Mouse (Mus musculus) olfactory bulb, adult 2 months (tissue): ENCODE measurements around the gene Sf3b3. TPM values are rescaled to one million over a fixed set of nuclear protein-coding genes. Genes with fewer than 3 reads are reported as not detected.

Experiments used
- H3K27ac ChIP-seq: fragments of 200-500 bp; 2 replicates; pipeline ENCODE4 v1.5.1; 2012; ENCODE audit warnings: low read depth, low read length; ENCODE audit not compliant: insufficient read depth
- H3K4me1 ChIP-seq: fragments of 200-500 bp; 2 replicates; pipeline ENCODE4 v1.6.1; 2012; ENCODE audit warnings: low read length; ENCODE audit not compliant: control insufficient read depth, insufficient read depth
- H3K4me3 ChIP-seq: fragments of 200-500 bp; 2 replicates; pipeline ENCODE4 v1.5.1; 2012; ENCODE audit warnings: mild to moderate bottlenecking, low read depth, low read length, moderate library complexity; ENCODE audit not compliant: insufficient read depth
- CTCF ChIP-seq: fragments of 200-500 bp; IDR thresholded peaks from 2 replicates; pipeline ENCODE4 v1.5.1; 2012; ENCODE audit warnings: low read depth, mild to moderate bottlenecking, low read length, moderate library complexity; ENCODE audit not compliant: insufficient read depth
- POLR2A ChIP-seq: fragments of 200-500 bp; IDR thresholded peaks from 2 replicates; pipeline ENCODE4 v1.6.1; 2012; ENCODE audit warnings: mild to moderate bottlenecking, low read depth, low read length, moderate library complexity; ENCODE audit not compliant: insufficient read depth
- WGBS: fragments of 180-500 bp; shearing (Covaris S2); methylation state at CpG from one replicate; pipeline ENCODE4 v1.1.7; 2018; 5-methylcytosine and 5-hydroxymethylcytosine counted together
- polyA plus RNA-seq: library from polyadenylated mRNA; stranded (reverse); fragments of >200 nt; gene quantifications from 2 replicates; pipeline ENCODE4 v1.2.4, GENCODE M21; 2012; ENCODE audit warnings: low replicate concordance; ENCODE audit not compliant: missing spikeins, insufficient read depth, insufficient read length

Sf3b3 gene
- polyA plus RNA-seq, 1 experiment, result 172 TPM

GRCm38 (mm10) chr8:110842012-110842574 lies 4.5 kb downstream of the Sf3b3 start:
- H3K4me3 ChIP-seq, result no peak overlapping the region
- no peak for TF ChIP-seq CTCF
- TF ChIP-seq POLR2A, result no peak
- WGBS, result 82% methylated on average over 3 of the region's 3 CpGs
- H3K27ac ChIP-seq, result no peak overlapping the region
- H3K4me1 ChIP-seq, result 0 out of 2 replicates have a peak, but pooled peaks cover 2% of the 10 kb centered on the region

- Histone ChIP-seq H3K4me1 (no peaks in the 10 kb centered on the region), H3K4me3 (no peak overlapping the region), H3K27ac (no peak overlapping the region)
- TF ChIP-seq CTCF, result no peak
- no peak for TF ChIP-seq POLR2A
- 73% methylated on average over 3 of the region's 3 CpGs for WGBS
These were observed 14.6 kb downstream of the Sf3b3 start for GRCm38 (mm10) chr8:110831956-110832355.

- H3K4me3 ChIP-seq, result no peak overlapping the region
- 61% methylated on average over 3 of the region's 3 CpGs for WGBS
- peaks cover 10% of the 10 kb centered on the region for H3K4me1 ChIP-seq
- TF ChIP-seq POLR2A (no peak), CTCF (no peak)
- no peak overlapping the region for H3K27ac ChIP-seq
These were observed 18.1 kb downstream of the Sf3b3 start for GRCm38 (mm10) chr8:110828511-110828910.

DNA sequence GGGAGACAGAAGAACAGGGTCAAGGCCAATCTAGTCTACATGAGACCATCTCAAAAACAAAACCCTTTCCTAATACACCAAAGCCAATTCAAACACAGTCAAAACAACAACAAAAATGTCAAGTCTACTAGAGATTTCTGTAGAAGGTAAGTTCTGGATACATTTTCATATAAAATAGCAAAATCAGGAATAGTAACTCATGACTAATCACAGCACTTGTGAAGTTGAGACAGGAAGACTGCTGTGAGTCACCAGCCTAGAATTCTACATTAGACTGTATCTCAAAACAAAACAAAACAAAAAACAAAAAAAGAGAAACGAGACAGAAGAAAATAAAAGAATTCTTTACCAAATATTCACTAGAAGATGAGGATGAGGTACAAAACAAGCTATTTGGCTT lies 21.7 kb downstream of the Sf3b3 start:
- Histone ChIP-seq H3K27ac (no peak overlapping the region), H3K4me3 (no peak overlapping the region), H3K4me1 (peaks cover 10% of the 10 kb centered on the region)
- TF ChIP-seq CTCF, result no peak
- TF ChIP-seq POLR2A, result no peak
- 39% methylated on average over 1 of the region's 1 CpGs for WGBS

- WGBS, result 74% methylated on average over 3 of the region's 3 CpGs
- no peak overlapping the region for H3K4me3 ChIP-seq
- TF ChIP-seq POLR2A (no peak), CTCF (no peak)
These were observed 24.6 kb downstream of the Sf3b3 start for GRCm38 (mm10) chr8:110821960-110822359.

DNA sequence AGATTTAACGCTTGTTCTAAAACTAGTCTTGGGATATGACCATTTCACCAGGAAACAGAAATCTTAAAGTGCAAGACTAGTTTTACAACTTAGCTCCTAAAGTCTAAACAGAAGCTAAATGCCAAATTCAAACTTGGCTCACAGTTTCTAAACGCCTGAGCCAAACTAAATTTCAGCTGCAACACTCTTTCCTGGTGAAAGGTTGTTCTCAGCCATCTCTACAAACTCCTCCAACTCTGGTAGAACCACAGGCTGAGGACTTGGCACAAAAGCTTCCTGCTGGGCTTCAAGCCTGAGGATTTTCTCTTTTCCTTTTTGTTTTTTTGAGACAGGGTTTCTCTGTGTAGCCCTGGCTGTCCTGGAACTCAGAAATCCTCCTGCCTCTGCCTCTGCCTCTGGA lies 26.3 kb downstream of the Sf3b3 start:
- no peak for TF ChIP-seq CTCF
- no peak for TF ChIP-seq POLR2A
- 87% methylated on average over 2 of the region's 2 CpGs for WGBS
- H3K4me3 ChIP-seq, result no peak overlapping the region

More at GRCm38 (mm10) chr8:110821960-110822359, 24.6 kb downstream of the Sf3b3 start:
- H3K27ac ChIP-seq, result no peak overlapping the region
- H3K4me1 ChIP-seq, result peaks cover 10% of the 10 kb centered on the region

DNA sequence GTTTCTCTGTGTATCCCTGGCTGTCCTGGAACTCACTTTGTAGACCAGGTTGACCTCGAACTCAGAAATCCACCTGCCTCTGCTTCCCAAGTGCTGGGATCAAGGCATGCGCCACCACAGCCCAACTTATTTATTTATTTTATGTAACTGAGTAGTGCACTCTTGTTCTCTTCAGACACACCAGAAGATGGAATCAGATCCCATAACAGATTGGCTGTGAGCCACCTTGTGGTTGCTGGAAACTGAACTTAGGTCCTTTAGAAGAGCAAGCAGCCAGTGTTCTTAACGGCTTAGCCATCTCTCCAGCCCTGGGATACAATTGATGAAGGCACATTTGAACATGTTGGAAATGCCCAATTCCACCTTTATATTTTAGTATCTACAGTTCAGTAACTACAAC lies 28.0 kb downstream of the Sf3b3 start:
- no peak for TF ChIP-seq CTCF
- no peak for TF ChIP-seq POLR2A
- Histone ChIP-seq H3K4me3 (no peak overlapping the region), H3K27ac (no peak overlapping the region), H3K4me1 (no peaks in the 10 kb centered on the region)
- 62% methylated on average over 3 of the region's 3 CpGs for WGBS

More for the DNA sequence above, 26.3 kb downstream of the Sf3b3 start:
- Histone ChIP-seq H3K4me1 (peaks cover 3% of the 10 kb centered on the region; the same call in 1 of the 2 replicates), H3K27ac (no peak overlapping the region)

DNA sequence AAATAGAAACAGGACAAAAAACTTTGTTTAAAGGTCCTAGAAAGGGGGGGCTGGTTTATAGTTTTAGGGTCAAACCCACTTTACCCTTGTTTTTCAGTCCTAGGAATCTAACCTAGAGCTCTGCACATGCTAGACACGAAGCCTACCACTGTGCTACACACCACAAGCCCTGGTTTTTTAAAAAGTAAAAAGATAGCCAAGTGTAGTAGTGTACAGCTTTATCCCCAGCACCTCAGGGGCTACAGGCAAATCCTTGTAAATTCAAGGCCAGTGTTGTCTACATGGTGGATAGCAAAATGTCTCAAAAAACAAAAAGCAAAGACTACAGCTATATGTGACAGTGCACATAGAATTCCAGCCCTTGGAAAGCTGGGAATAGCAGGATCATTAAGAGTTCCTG lies 29.6 kb downstream of the Sf3b3 start:
- Histone ChIP-seq H3K4me1 (no peaks in the 10 kb centered on the region), H3K27ac (no peak overlapping the region), H3K4me3 (no peak overlapping the region)
- TF ChIP-seq POLR2A (no peak), CTCF (no peak)
- WGBS, result 93% methylated on average over 1 of the region's 1 CpGs

GRCm38 (mm10) chr8:110815308-110815707 lies 31.3 kb downstream of the Sf3b3 start:
- WGBS, result 14% methylated on average over 3 of the region's 3 CpGs
- no peaks in the 10 kb centered on the region for H3K4me1 ChIP-seq
- no peak overlapping the region for H3K4me3 ChIP-seq
- no peak overlapping the region for H3K27ac ChIP-seq
- no peak for TF ChIP-seq CTCF
- no peak for TF ChIP-seq POLR2A

- no peak for TF ChIP-seq POLR2A
- no peak for TF ChIP-seq CTCF
- no peak overlapping the region for H3K4me3 ChIP-seq
- H3K27ac ChIP-seq, result no peak overlapping the region
- 84% methylated on average over 7 of the region's 7 CpGs for WGBS
- peaks cover 5% of the 10 kb centered on the region for H3K4me1 ChIP-seq
These were observed 33.3 kb downstream of the Sf3b3 start for GRCm38 (mm10) chr8:110813081-110813812.
